Mouse (Mus musculus) embryo, embryonic 10 days (tissue): ENCODE measurements around the gene Lztr1.
A peak's percentile ranks its signal among the peaks of the same experiment; 100 is the strongest.

Experiments
- DNase-seq: peaks from one replicate; pipeline ENCODE4 v3.0.0-alpha.2; 2015; ENCODE audit warnings: low spot score

Gene Lztr1

GRCm38 (mm10) chr16:17556907-17557306 is 48.4 kb downstream of the Lztr1 start:
- no peak for DNase-seq

- peak; percentile 83 for DNase-seq
Observed at GRCm38 (mm10) chr16:17557947-17558480, 49.5 kb downstream of the Lztr1 start.

GRCm38 (mm10) chr16:17558811-17559210 is 50.3 kb downstream of the Lztr1 start:
- peak; percentile 57 for DNase-seq

DNA sequence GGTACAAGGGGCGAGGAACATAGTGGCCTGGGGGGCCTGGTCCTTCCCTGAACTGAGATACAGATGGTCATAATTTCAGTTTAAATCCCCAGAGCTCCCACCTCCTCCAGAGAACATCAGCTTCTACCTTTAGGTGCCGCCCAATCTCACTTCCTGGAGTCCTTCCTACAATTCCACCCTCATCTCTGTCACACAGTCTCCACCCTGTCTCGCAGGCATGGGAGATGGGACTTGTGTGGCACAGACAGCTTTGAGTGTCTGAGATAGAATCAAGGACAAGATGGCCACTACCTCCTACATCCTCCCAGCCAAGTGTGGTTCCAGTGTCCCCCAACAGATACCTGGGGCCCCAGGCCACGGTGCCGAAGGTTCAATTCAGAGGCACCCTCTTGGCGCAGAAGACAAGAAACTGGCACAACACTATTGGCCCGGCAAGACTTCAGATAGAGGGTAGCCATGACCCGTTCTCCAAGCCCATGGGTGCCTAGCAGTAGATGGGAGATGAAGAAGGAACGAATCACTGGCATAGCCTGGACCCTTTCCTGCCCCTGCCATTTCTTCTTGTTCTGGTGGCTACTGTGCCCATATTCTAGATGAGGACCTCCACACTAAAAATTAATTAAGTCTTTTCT is 51.0 kb downstream of the Lztr1 start:
- DNase-seq: no peak

DNA sequence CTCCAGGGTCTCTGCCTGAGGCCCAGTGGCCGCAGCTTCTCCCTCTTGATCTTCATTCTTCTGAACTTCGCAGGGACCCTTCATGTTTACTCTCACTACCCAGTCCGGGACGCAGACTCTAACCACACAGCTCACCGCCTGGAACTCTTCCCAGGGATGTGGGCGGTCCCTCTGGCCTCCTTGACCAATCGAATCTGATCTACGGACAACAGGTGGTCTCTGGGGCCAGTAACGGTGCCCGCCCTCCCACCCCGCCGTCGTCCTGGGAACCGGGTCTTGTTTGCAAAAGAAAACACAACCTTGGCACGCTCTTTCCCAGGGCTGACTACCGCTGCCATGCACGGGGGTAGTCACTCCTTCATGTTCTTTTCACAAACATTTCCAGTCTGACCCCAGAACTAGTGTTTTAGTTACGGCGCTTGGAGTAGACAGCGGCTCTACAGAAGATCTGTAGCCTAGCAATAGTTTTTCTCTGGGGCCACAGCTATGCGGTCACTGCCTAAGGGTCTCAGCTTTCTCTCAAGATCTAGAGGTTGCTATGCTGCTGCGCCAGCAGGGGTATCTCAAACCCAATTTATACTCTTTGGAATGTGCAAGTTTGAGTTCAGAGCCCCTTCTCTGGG is 52.8 kb downstream of the Lztr1 start, which contains the start of gene Lrrc74b:
Lrrc74b (minus strand) TSS at position 120 of the 623 bp plus-strand sequence.
- DNase-seq: peak; percentile 87

DNA sequence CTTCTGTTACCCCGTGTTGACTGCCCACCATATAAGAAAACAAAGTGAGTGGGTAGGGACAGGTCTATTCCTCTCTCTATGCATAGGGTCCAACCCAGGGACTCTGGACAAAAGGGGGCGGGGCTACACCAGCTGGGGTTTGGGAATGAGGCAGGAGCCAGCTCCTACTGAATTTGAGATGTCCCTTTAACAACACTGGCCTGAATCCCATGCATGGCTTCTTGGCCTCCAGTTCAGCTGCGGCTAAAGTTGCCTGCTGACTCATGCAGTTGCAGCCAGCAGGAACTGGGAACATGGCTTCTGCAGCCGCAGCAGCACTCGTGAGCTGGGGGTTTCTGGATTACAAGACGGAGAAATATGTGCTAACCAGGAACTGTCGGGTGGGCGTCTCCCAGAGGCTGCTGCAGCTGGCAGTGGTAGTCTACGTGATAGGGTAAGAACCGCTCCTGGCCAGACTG is 53.3 kb downstream of the Lztr1 start, which contains the start of gene P2rx6:
P2rx6 (plus strand) TSS at position 135 of the 458 bp plus-strand sequence.
- DNase-seq: peak; percentile 55

DNA sequence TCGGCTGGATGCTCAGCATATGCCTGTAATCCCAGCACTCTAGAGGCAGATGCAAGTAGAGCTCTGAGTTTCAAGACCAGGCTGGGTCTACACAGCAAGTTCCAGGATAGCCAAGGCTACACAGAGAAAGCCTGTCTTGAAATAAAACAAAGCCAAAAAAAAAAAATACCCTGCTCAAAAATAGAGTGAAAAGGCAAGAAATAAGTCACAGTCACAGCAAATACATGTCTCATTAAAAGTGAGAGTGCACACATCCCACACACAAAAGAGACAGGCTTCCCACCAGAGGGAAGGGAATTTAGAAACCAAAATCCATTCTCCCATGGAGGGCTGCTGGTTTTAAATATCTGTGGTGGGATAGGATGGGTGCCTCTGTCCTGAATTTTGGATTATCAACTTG is 55.1 kb downstream of the Lztr1 start:
- no peak for DNase-seq

- DNase-seq: no peak
Observed at GRCm38 (mm10) chr16:17564221-17564620, 55.7 kb downstream of the Lztr1 start.

DNA sequence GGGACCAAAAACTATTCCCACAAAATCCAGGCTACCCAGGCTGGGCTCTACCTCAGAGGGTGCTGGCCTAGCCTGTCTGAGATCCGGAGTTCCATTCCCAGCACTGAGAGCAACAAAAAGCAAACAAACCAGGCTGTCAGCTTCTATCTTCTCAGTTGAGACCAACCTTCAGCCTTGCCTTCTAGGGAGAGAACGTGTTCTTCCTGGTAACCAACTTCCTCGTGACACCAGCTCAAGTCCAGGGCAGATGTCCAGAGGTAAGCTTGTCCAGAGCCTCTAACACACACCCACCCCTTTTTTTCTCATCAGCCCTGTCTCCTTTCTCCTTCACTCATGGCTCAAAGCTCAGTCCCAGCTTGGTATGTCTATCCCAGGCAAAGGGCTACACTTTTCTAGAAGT is 56.3 kb downstream of the Lztr1 start:
- DNase-seq: no peak

DNA sequence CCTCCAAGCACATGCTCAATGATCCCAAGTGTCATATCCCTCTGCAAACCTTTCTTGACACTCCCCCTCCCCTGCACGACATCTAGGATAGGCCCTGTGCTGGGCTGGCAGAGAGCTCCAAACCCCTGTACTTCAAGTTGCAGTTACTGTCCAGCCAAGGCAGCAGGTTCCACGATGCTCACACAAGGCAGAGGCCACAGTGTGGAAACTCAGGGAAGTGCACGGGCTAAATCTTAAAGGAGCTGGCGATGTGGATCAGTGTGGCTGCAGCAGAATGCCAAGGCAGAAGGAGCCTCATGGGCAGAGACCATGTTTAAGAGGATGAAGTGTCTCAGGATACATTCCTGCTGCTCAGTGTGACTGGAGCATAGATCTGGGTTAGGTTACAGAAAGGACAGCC is 57.7 kb downstream of the Lztr1 start:
- DNase-seq: no peak
